In genomic region chr2:36243892-36244309, GRCm38 (mm10) we compare ENCODE assay signal across 17 mouse cellular contexts. TPM values are rescaled to one million over a fixed set of nuclear protein-coding genes. Genes with fewer than 3 reads are reported as not detected.
DNase-seq lines count a peak whose midpoint lies in the region; ATAC-seq and TF ChIP-seq lines count a peak whose summit lies in the region.
"Had no signal": no experiment of that assay in that cellular context is flagged by ENCODE, and none has a peak within 500 bp of the region (broad histone marks: within the 10 kb centered on the region; RNA-seq: fewer than 3 reads in every experiment).

No protein-coding gene starts in this region.

- H3K27me3 ChIP-seq in lung, embryonic 14.5 days (ENCODE audit: insufficient read depth, low read length) = no peaks in the 10 kb centered on the region
- no peaks in the 10 kb centered on the region for H3K27me3 ChIP-seq in intestine, embryonic 16.5 days (replicated peaks; ENCODE audit: control insufficient read depth, insufficient read depth, low read length)
- H3K27me3 ChIP-seq in stomach, embryonic 14.5 days (ENCODE audit: control insufficient read depth, insufficient read depth, low read length) = no peaks in the 10 kb centered on the region
- H3K27me3 ChIP-seq: kidney, embryonic 15.5 days; limb, embryonic 15.5 days had no signal

- 0 out of 2 replicates have a peak, but pooled peaks cover 5% of the 10 kb centered on the region for H3K4me1 ChIP-seq in lung, embryonic 14.5 days (ENCODE audit: insufficient read depth)
- H3K4me1 ChIP-seq in intestine, embryonic 16.5 days (ENCODE audit: control insufficient read depth, insufficient read depth, low read length) = 0 out of 2 replicates have a peak, but pooled peaks cover 4% of the 10 kb centered on the region
- peaks cover 13% of the 10 kb centered on the region; the same call in 1 of the 2 replicates for H3K4me1 ChIP-seq in stomach, embryonic 14.5 days (ENCODE audit: control insufficient read depth, insufficient read depth, low read length)
- H3K4me1 ChIP-seq: kidney, embryonic 15.5 days; limb, embryonic 15.5 days had no signal

- TF ChIP-seq CTCF in lung, embryonic 14.5 days (IDR thresholded peaks at IDR 0.05; ENCODE audit: low read depth) = no peak

- H3K4me3 ChIP-seq in lung, embryonic 14.5 days (ENCODE audit: low read depth, low read length) = no peak overlapping the region
- H3K4me3 ChIP-seq in intestine, embryonic 16.5 days (ENCODE audit: low read length) = no peak overlapping the region
- no peak overlapping the region for H3K4me3 ChIP-seq in stomach, embryonic 14.5 days (ENCODE audit: low read depth, low read length)
- H3K4me3 ChIP-seq: kidney, embryonic 15.5 days; limb, embryonic 15.5 days had no signal

- WGBS in lung, embryonic 14.5 days = 12% methylated on average over 5 of the region's 5 CpGs
- 18% methylated on average over 5 of the region's 5 CpGs for WGBS in intestine, embryonic 16.5 days
- WGBS in stomach, embryonic 14.5 days = 17% methylated on average over 5 of the region's 5 CpGs

- H3K27ac ChIP-seq in lung, embryonic 14.5 days (ENCODE audit: low read depth) = peak overlapping the region; percentile 49; the same call in 1 of the 2 replicates
- H3K27ac ChIP-seq in intestine, embryonic 16.5 days (ENCODE audit: low read length) = 0 out of 2 replicates have a peak overlapping the region, but pooled peaks have one; percentile 55
- H3K27ac ChIP-seq in stomach, embryonic 14.5 days (ENCODE audit: low read length) = 0 out of 2 replicates have a peak overlapping the region, but pooled peaks have one; percentile 52
- H3K27ac ChIP-seq: kidney, embryonic 15.5 days; limb, embryonic 15.5 days had no signal

- H3K4me2 ChIP-seq in lung, embryonic 14.5 days = no peak overlapping the region
- no peak overlapping the region for H3K4me2 ChIP-seq in intestine, embryonic 16.5 days (ENCODE audit: low read depth, low read length)
- no peak overlapping the region for H3K4me2 ChIP-seq in stomach, embryonic 14.5 days (replicated peaks; ENCODE audit: low read depth, low read length)
- H3K4me2 ChIP-seq: kidney, embryonic 15.5 days; limb, embryonic 15.5 days had no signal

- peak; percentile 86 for ATAC-seq in lung, embryonic 14.5 days (ENCODE audit: insufficient read depth)
- ATAC-seq in intestine, embryonic 16.5 days = peak; percentile 71
- peak; percentile 73; the same call in 1 of the 2 replicates for ATAC-seq in stomach, embryonic 14.5 days (ENCODE audit: insufficient number of reproducible peaks, insufficient read depth, low FRiP score, low read depth)
- ATAC-seq: CD4-positive, CD25-positive, alpha-beta regulatory T cell, adult 4 months; forebrain, embryonic 16.5 days had no signal

- no peaks in the 10 kb centered on the region for H3K9me3 ChIP-seq in lung, embryonic 14.5 days (ENCODE audit: low read depth, low read length)
- no peaks in the 10 kb centered on the region for H3K9me3 ChIP-seq in intestine, embryonic 16.5 days (ENCODE audit: control insufficient read depth, low read length)
- no peaks in the 10 kb centered on the region for H3K9me3 ChIP-seq in stomach, embryonic 14.5 days (ENCODE audit: control insufficient read depth, low read depth, low read length)
- H3K9me3 ChIP-seq: G1E; kidney, embryonic 15.5 days; limb, embryonic 15.5 days had no signal

- no peak overlapping the region for H3K9ac ChIP-seq in lung, embryonic 14.5 days
- no peak overlapping the region for H3K9ac ChIP-seq in intestine, embryonic 16.5 days (ENCODE audit: low read depth, low read length)
- no peak overlapping the region for H3K9ac ChIP-seq in stomach, embryonic 14.5 days (replicated peaks; ENCODE audit: low read depth, low read length)
- H3K9ac ChIP-seq: kidney, embryonic 15.5 days; limb, embryonic 15.5 days had no signal

- peak; percentile 73 for DNase-seq in lung, embryonic 14.5 days
- no peak for DNase-seq in lung, postnatal 36 days
- DNase-seq in NIH3T3 (ENCODE audit: low read depth) = peak; percentile 89
- no peak for DNase-seq in spleen, postnatal 36 days (ENCODE audit: low spot score in 2 of 2)
- DNase-seq in spleen, adult 12 weeks (ENCODE audit: low spot score) = no peak
- DNase-seq: adrenal gland, adult 8-10 months; cerebellum, adult 11 months; cerebellum, postnatal 36 days; lung, adult 2 months; thymus, postnatal 36 days had no signal

- no peaks in the 10 kb centered on the region for H3K36me3 ChIP-seq in lung, embryonic 14.5 days (ENCODE audit: insufficient read depth)
- no peaks in the 10 kb centered on the region for H3K36me3 ChIP-seq in intestine, embryonic 16.5 days (ENCODE audit: control insufficient read depth, insufficient read depth, low read length)
- H3K36me3 ChIP-seq in stomach, embryonic 14.5 days (ENCODE audit: control insufficient read depth, insufficient read depth, low read length) = no peaks in the 10 kb centered on the region
- H3K36me3 ChIP-seq: G1E; limb, embryonic 15.5 days had no signal

RNA-seq across cellular contexts. Expression of gene Ptgs1, which starts 13.7 kb away (rescaled TPM):
- 30.2 and 33.4 TPM in 2 replicates for polyA plus RNA-seq in lung, embryonic 14.5 days (2014; fragmentation: Nextera tagmentation; extraction: Ambion mirVana)
- 29.1 and 29.8 TPM in 2 replicates for polyA plus RNA-seq in intestine, embryonic 16.5 days (2015; fragmentation: Nextera tagmentation; extraction: Ambion mirVana)
- 30.7 and 34.1 TPM in 2 replicates for polyA plus RNA-seq in stomach, embryonic 14.5 days (2014; fragmentation: Nextera tagmentation; extraction: Ambion mirVana)

Comparison
In these comparisons a context has a peak if more than half of its experiments do, and no peak if none do; other contexts are left out.
1. DNase-seq: peak in lung, embryonic 14.5 days (single experiment) and NIH3T3 (single experiment); none in lung, postnatal 36 days (single experiment), spleen, postnatal 36 days (0 of 2) and spleen, adult 12 weeks (single experiment).
2. Peak in every context shown above with its lines, with median percentiles within 50 percentile points of each other: ATAC-seq and H3K27ac ChIP-seq.